Mouse (Mus musculus) CH12.LX (cell line): Measurements from ENCODE around the gene Rgs17. TPM values are rescaled to one million over a fixed set of nuclear protein-coding genes. Genes with fewer than 3 reads are reported as not detected.
"Not testable (repeated sequence)": the region's sequence is repeated elsewhere in the genome, so short reads cannot be mapped to it uniquely, and the experiment has no call there.

Experiments
- DNase-seq: peaks from one replicate; pipeline ENCODE4 v3.0.0-alpha.2; 2013; ENCODE audit errors: extremely low read depth
- H3K27ac ChIP-seq: 2 replicates; pipeline ENCODE4 v1.5.1; 2012; ENCODE audit warnings: low read depth, mild to moderate bottlenecking, control low read depth, moderate library complexity; ENCODE audit not compliant: insufficient read depth
- H3K27me3 ChIP-seq: replicated peaks from 2 replicates; pipeline ENCODE3; 2012; ENCODE audit warnings: inconsistent platforms
- H3K36me3 ChIP-seq, 2 experiments: replicated peaks in 1 of 2; 2 replicates each; pipeline versions ENCODE3 to v1.6.1; 2012; ENCODE audit warnings: inconsistent platforms in 1 of 2, low read length in 1 of 2, mild to moderate bottlenecking in 1 of 2, mixed read lengths in 1 of 2, moderate library complexity in 1 of 2; ENCODE audit not compliant: control insufficient read depth in 1 of 2, insufficient read depth in 1 of 2
- H3K4me1 ChIP-seq, 2 experiments: 2 replicates each; pipeline ENCODE4 v1.6.1; 2012; ENCODE audit warnings: inconsistent platforms in 1 of 2, moderate library complexity in 1 of 2; ENCODE audit not compliant: insufficient read depth in 2 of 2, control insufficient read depth in 1 of 2
- H3K4me2 ChIP-seq: 2 replicates; pipeline ENCODE4 v1.6.1; 2012; ENCODE audit warnings: low read depth, mild to moderate bottlenecking, control low read depth; ENCODE audit not compliant: poor library complexity, insufficient read depth, severe bottlenecking
- H3K4me3 ChIP-seq, 3 experiments: fragments of 150-350 bp in 1 of 3; sonication (generic) in 1 of 3; replicated peaks in 1 of 3; 2 replicates each; pipeline versions ENCODE3 to v1.5.1; 2011 to 2012; ENCODE audit warnings: low read depth in 2 of 3, low read length in 2 of 3, mild to moderate bottlenecking in 2 of 3, moderate library complexity in 2 of 3, control low read depth in 1 of 3, improper control_type of control experiment in 1 of 3, inconsistent platforms in 1 of 3, mixed read lengths in 1 of 3; ENCODE audit not compliant: poor library complexity in 1 of 3
- H3K79me2 ChIP-seq: replicated peaks from 2 replicates; pipeline ENCODE4 v1.6.1; 2012; ENCODE audit warnings: mild to moderate bottlenecking, moderate library complexity; ENCODE audit not compliant: control insufficient read depth, poor library complexity, insufficient read depth, severe bottlenecking; ENCODE audit errors: extremely low read depth
- H3K9ac ChIP-seq: 2 replicates; pipeline ENCODE4 v1.6.1; 2012; ENCODE audit warnings: low read depth, mild to moderate bottlenecking, control low read depth, moderate library complexity; ENCODE audit not compliant: insufficient read depth
- H3K9me3 ChIP-seq: replicated peaks from 2 replicates; pipeline ENCODE3; 2012; ENCODE audit warnings: low read length, inconsistent platforms, mixed read lengths
- BHLHE40 ChIP-seq: IDR thresholded peaks from 2 replicates; pipeline ENCODE4 v1.6.1; 2011; ENCODE audit warnings: mild to moderate bottlenecking, low read depth, low read length, improper control_type of control experiment
- CHD1 ChIP-seq: IDR thresholded peaks from 2 replicates; pipeline ENCODE4 v1.6.1; 2012; ENCODE audit warnings: low read depth, low read length, improper control_type of control experiment, inconsistent platforms
- CTCF ChIP-seq, 2 experiments: IDR thresholded peaks in 1 of 2; conservative IDR thresholded peaks in 1 of 2; 2 replicates each; pipeline ENCODE4 v1.5.1; 2011 to 2012; ENCODE audit warnings: low read depth in 2 of 2, low read length in 2 of 2, improper control_type of control experiment in 1 of 2, inconsistent platforms in 1 of 2, mild to moderate bottlenecking in 1 of 2, moderate library complexity in 1 of 2
- ETS1 ChIP-seq: conservative IDR thresholded peaks from 2 replicates; pipeline ENCODE4 v1.6.1; 2012; ENCODE audit warnings: low read depth, mild to moderate bottlenecking, inconsistent platforms, low read length, improper control_type of control experiment, moderate library complexity
- GABPA ChIP-seq: IDR thresholded peaks from 2 replicates; pipeline ENCODE4 v1.6.1; 2012; ENCODE audit warnings: low read depth, low read length, improper control_type of control experiment, inconsistent platforms; ENCODE audit not compliant: insufficient replicate concordance
- JUN ChIP-seq: IDR thresholded peaks from 2 replicates; pipeline ENCODE4 v1.6.1; 2011; ENCODE audit warnings: low read depth, mild to moderate bottlenecking, low read length, improper control_type of control experiment, moderate library complexity; ENCODE audit not compliant: insufficient read depth
- JUND ChIP-seq: conservative IDR thresholded peaks from 2 replicates; pipeline ENCODE4 v1.6.1; 2011; ENCODE audit warnings: low read depth, low read length, improper control_type of control experiment
- MAFK ChIP-seq: IDR thresholded peaks from 2 replicates; pipeline ENCODE4 v1.6.1; 2011; ENCODE audit warnings: low read length, improper control_type of control experiment; ENCODE audit not compliant: insufficient replicate concordance
- MAX ChIP-seq: IDR thresholded peaks from 2 replicates; pipeline ENCODE4 v1.6.1; 2011; ENCODE audit warnings: low read length, improper control_type of control experiment
- MXI1 ChIP-seq: IDR thresholded peaks from 2 replicates; pipeline ENCODE4 v1.6.1; 2011; ENCODE audit warnings: mild to moderate bottlenecking, low read depth, low read length, improper control_type of control experiment
- MYC ChIP-seq: IDR thresholded peaks from 2 replicates; pipeline ENCODE4 v1.6.1; 2011; ENCODE audit warnings: low read depth, mild to moderate bottlenecking, improper control_type of control experiment, low read length
- NRF1 ChIP-seq: IDR thresholded peaks from 2 replicates; pipeline ENCODE4 v1.6.1; 2014; ENCODE audit warnings: low read depth, mild to moderate bottlenecking, inconsistent platforms, low read length, improper control_type of control experiment, moderate library complexity
- POLR2A ChIP-seq: IDR thresholded peaks from 2 replicates; pipeline ENCODE4 v1.6.1; 2011; ENCODE audit warnings: low read depth, mild to moderate bottlenecking, improper control_type of control experiment, low read length
- POLR2AphosphoS2 ChIP-seq: IDR thresholded peaks from 2 replicates; pipeline ENCODE4 v1.6.1; 2011; ENCODE audit warnings: low read depth, low read length, improper control_type of control experiment
- RCOR1 ChIP-seq: conservative IDR thresholded peaks from 2 replicates; pipeline ENCODE4 v1.6.1; 2012; ENCODE audit warnings: low read depth, mild to moderate bottlenecking, inconsistent platforms, low read length, improper control_type of control experiment
- SIN3A ChIP-seq: IDR thresholded peaks from 2 replicates; pipeline ENCODE4 v1.6.1; 2012; ENCODE audit warnings: low read length, improper control_type of control experiment, inconsistent platforms
- SMC3 ChIP-seq: IDR thresholded peaks from 2 replicates; pipeline ENCODE4 v1.6.1; 2011; ENCODE audit warnings: low read depth, low read length, improper control_type of control experiment
- USF2 ChIP-seq: conservative IDR thresholded peaks from 2 replicates; pipeline ENCODE4 v1.6.1; 2011; ENCODE audit warnings: low read depth, low read length, improper control_type of control experiment
- ZC3H11A ChIP-seq: IDR thresholded peaks from 2 replicates; pipeline ENCODE4 v1.6.1; 2012; ENCODE audit warnings: low read depth, mild to moderate bottlenecking, inconsistent platforms, low read length, improper control_type of control experiment
- ZMIZ1 ChIP-seq: IDR thresholded peaks from 2 replicates; pipeline ENCODE4 v1.6.1; 2012; ENCODE audit warnings: low read depth, mild to moderate bottlenecking, inconsistent platforms, low read length, improper control_type of control experiment
- dilution Hi-C: fragments of 300-500 bp; cut with MboI; formaldehyde crosslinking; loops from 2 replicates; pipeline ENCODE4 v1.14.3; 2020; ENCODE audit warnings: low sequenced_read_pairs; ENCODE audit not compliant: extremely low pct_unique_long_range_greater_than_20kb, extremely low pct_ligation_motif_present
- in situ Hi-C: fragments of 300-500 bp; cut with MboI; formaldehyde crosslinking; loops from 3 replicates; pipeline ENCODE4 v1.14.3; 2019; ENCODE audit warnings: low sequenced_read_pairs, low pct_ligation_motif_present, low pct_unique_long_range_greater_than_20kb, mixed read lengths
- polyA plus RNA-seq: library from polyadenylated mRNA; unstranded; fragments of >175 nt; gene quantifications from 2 replicates; pipeline ENCODE4 v1.2.1, GENCODE M21; 2012; ENCODE audit warnings: low read depth; ENCODE audit not compliant: insufficient read length
- total RNA-seq, 2 experiments: library from RNA; depleted of rRNA; stranded (reverse); fragments of 300-350 nt in 1 of 2; fragments of >200 nt in 1 of 2; gene quantifications; 2 replicates each; pipeline ENCODE4 v1.2.3; 2012 to 2014

Gene Rgs17
- total and polyA plus RNA-seq, 3 experiments, result not detected

DNA sequence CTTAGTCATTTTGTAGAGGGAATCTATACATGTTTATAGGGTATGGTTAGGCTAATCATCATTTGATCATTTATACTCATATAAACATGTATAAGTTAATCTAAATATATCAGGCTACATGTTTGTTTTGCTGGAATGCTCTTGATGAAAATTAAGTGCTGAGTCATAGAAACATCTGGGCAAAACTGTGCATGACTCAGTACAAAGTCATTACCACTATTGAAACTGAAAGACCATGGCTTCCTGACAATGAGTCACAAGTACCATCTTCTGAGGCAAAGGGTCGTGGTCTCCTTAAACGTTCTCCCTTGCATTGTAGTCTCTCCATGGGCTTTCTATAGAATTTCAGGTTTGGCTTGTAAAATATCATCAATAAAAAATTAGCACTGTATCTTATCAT, 45.5 kb upstream of the Rgs17 start (continued):
- no peak for TF ChIP-seq ZMIZ1
- TF ChIP-seq SMC3, result no peak
- TF ChIP-seq POLR2AphosphoS2, result no peak
- TF ChIP-seq MYC, result peak; percentile 62
- TF ChIP-seq POLR2A, result no peak
- peak; percentile 93 for TF ChIP-seq JUN
- no peak for TF ChIP-seq ZC3H11A
- no peak for TF ChIP-seq CHD1
- no peak for TF ChIP-seq NRF1

- in situ Hi-C loops, DNase-seq, H3K27ac ChIP-seq, H3K36me3 ChIP-seq, H3K4me3 ChIP-seq, H3K27me3 ChIP-seq, H3K4me1 ChIP-seq, H3K9me3 ChIP-seq, dilution Hi-C loops, H3K79me2 ChIP-seq, H3K4me2 ChIP-seq, H3K9ac ChIP-seq: not testable (repeated sequence)
These were observed 31.6 kb upstream of the Rgs17 start for GRCm38 (mm10) chr10:5953787-5954186.

DNA sequence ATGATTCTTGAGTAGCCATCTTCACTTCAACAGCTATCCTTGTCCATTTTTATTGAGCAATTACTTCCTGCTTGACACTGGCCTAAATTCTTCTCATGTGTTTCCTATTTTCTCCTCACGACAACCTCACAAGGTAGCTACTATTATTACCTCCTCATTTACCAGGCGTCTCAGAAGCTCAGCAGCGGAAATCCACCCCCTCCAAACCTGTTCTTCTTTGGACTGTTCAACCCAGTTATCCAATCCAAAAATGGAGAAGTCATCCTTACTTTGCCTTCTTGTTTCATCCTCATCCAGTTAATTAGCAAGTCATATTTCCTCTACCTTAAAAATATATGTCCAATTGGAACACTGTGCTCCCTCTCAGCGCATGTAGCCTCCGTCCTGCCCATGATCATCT, 2.1 kb upstream of the Rgs17 start:
- TF ChIP-seq ETS1 (no peak), GABPA (no peak), USF2 (no peak), JUN (no peak), MXI1 (no peak), JUND (no peak), CTCF (conservative IDR thresholded peaks at IDR 0.05 in 1 of 2, IDR thresholded peaks at IDR 0.05 in 1 of 2; ENCODE audit: low read depth in 2 of 2, low read length in 2 of 2) (no peak), MAX (no peak), MAFK (no peak), POLR2AphosphoS2 (no peak), RCOR1 (no peak), SIN3A (no peak), BHLHE40 (no peak)
- dilution Hi-C loops, result no loop called here
- Histone ChIP-seq H3K4me1 (no peaks in the 10 kb centered on the region), H3K36me3 (no peaks in the 10 kb centered on the region), H3K79me2 (no peaks in the 10 kb centered on the region), H3K27me3 (no peaks in the 10 kb centered on the region), H3K4me3 (no peak overlapping the region), H3K9ac (no peak overlapping the region), H3K4me2 (no peak overlapping the region), H3K9me3 (no peaks in the 10 kb centered on the region), H3K27ac (no peak overlapping the region)
- no peak for DNase-seq
- in situ Hi-C loops, result no loop called here
